Comparison of ENCODE assay signal across 8 mouse cellular contexts in the genomic region with DNA sequence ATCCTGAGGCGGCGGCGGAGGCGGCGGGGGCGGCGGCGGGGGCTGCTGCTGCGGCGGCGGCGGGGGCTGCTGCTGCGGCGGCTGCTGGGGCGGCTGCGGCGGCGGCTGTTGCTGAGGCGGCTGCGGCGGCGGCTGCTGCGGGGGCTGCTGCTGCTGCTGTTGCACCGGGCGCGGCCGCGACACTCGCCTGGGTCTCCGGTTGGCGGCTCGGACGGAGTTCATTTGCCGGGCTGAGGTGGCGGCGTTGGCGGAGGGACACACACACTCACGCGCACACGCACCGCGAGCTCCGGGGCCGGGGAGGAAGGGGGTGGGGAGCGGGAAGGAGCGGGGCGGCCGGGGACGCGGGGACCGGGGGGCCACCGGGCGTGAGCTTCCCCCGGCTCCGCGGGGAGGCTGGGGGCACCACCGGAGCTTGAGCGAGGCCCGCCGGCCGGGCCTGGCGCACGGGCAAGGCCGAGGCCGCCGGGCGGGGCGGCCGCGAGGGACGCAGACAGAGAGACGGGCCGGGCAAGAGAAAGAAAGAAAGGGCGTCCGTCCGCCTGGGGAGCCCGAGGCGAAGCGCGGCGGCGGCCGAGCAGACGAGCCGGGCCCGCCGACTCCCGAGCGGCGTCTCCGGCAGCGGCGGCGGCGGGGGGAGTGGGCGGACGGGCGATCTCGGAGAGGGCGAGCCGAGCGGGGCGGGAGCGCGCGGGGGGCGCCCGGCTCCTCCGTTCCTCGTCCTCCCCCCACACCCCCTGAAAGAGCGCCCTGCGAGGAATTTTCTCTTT. TPM values are rescaled to one million over a fixed set of nuclear protein-coding genes. Genes with fewer than 3 reads are reported as not detected.
DNase-seq lines count a peak whose midpoint lies in the region; TF ChIP-seq lines count a peak whose summit lies in the region.

TSS of gene Fbxo11 (minus strand) at position 261 of the 770 bp plus-strand sequence.

- peak within 1 kb of the TSS; percentile 85 for H3K27ac ChIP-seq in cortical plate, adult 2 months (ENCODE audit: insufficient read depth, low read length)
- peak within 1 kb of the TSS; percentile 99 for H3K27ac ChIP-seq in midbrain, embryonic 10.5 days (replicated peaks)

- no peak for TF ChIP-seq POLR2A in cortical plate, adult 2 months (IDR thresholded peaks at IDR 0.05; ENCODE audit: extremely low read depth, insufficient read depth, low read length)

- 0 out of 2 replicates have a peak, but pooled peaks cover 1% of the 10 kb centered on the region for H3K36me3 ChIP-seq in midbrain, embryonic 10.5 days

- no peak for TF ChIP-seq CTCF in cortical plate, adult 2 months (IDR thresholded peaks at IDR 0.05; ENCODE audit: extremely low read depth, insufficient read depth, low read length)

- intact Hi-C loops in gastrocnemius, postnatal 14 days (cut with DNase I; ENCODE audit: low total_unique reads): no loop called here
- intact Hi-C loops in left cerebral cortex, postnatal 14 days (cut with DNase I): loop anchor here (2.0 to 10.0 kb wide), 3 partner anchors 38 to 380 kb away; partner anchors contain the start of gene Foxn2

- no peaks in the 10 kb centered on the region for H3K9me3 ChIP-seq in midbrain, embryonic 10.5 days (replicated peaks)

- no peaks in the 10 kb centered on the region; the same call in 1 of the 2 replicates for H3K4me1 ChIP-seq in cortical plate, adult 2 months (ENCODE audit: control insufficient read depth, insufficient read depth, low read length)
- peaks cover 23% of the 10 kb centered on the region for H3K4me1 ChIP-seq in midbrain, embryonic 10.5 days

- no peaks in the 10 kb centered on the region for H3K27me3 ChIP-seq in midbrain, embryonic 10.5 days (ENCODE audit: low read depth, poor library complexity, severe bottlenecking)

- WGBS in midbrain, embryonic 10.5 days: 2% methylated on average over 108 of the region's 112 CpGs

- DNase-seq in adrenal gland, adult 2 months: no peak
- peak; percentile 67 for DNase-seq in gastrocnemius, postnatal 14 days
- peak; percentile 61 for DNase-seq in induced T-regulatory cell, adult 2 months (ENCODE audit: low read depth)
- DNase-seq in left cerebral cortex, postnatal 14 days (ENCODE audit: low spot score in 2 of 2): peak; percentile 33 to 45
- DNase-seq in midbrain, embryonic 10.5 days (ENCODE audit: low spot score): peak; percentile 71
- DNase-seq in right cerebral cortex, postnatal 4 days: peak; percentile 66
- DNase-seq in urinary bladder, postnatal 4 days (ENCODE audit: low spot score in 2 of 2): peak; percentile 56 to 64

- H3K4me3 ChIP-seq in cortical plate, adult 2 months (ENCODE audit: insufficient read depth, low read length): peak within 1 kb of the TSS; percentile 53
- H3K4me3 ChIP-seq in midbrain, embryonic 10.5 days: peak within 1 kb of the TSS; percentile 99

RNA-seq across cellular contexts. Expression of gene Fbxo11, which starts in this region (rescaled TPM):
- total RNA-seq in adrenal gland, adult 2 months (2021): 10 to 100 TPM; 49.6 to 63.4 TPM
- 6.6 and 9.1 TPM in 2 replicates for polyA plus RNA-seq in adrenal gland, adult 2 months (2012; rRNA removed)
- polyA plus RNA-seq in cortical plate, adult 2 months (2012; rRNA removed): 70.5 and 70.9 TPM in 2 replicates
- total RNA-seq in gastrocnemius, postnatal 14 days (2021): 10 to 100 TPM; 32.3 to 33.7 TPM
- 100 to 1,000 TPM; 109 to 115 TPM for total RNA-seq in left cerebral cortex, postnatal 14 days (2021)
- 17.5 and 18.7 TPM in 2 replicates for polyA plus RNA-seq in midbrain, embryonic 10.5 days (2016; fragmentation: Nextera tagmentation; extraction: Ambion mirVana)
